Mouse (Mus musculus) heart, adult 9 months (tissue): Measurements from ENCODE around the gene Glrx5.

Experiments used
- DNase-seq, 2 experiments: peaks; one replicate each; pipeline ENCODE4 v3.0.0; 2022; ENCODE audit warnings: low spot score in 2 of 2

Glrx5 gene

GRCm38 (mm10) chr12:105073708-105074107 lies 41.2 kb downstream of the Glrx5 start:
- DNase-seq: peak in 1 of 2 experiments; percentile 2

DNA sequence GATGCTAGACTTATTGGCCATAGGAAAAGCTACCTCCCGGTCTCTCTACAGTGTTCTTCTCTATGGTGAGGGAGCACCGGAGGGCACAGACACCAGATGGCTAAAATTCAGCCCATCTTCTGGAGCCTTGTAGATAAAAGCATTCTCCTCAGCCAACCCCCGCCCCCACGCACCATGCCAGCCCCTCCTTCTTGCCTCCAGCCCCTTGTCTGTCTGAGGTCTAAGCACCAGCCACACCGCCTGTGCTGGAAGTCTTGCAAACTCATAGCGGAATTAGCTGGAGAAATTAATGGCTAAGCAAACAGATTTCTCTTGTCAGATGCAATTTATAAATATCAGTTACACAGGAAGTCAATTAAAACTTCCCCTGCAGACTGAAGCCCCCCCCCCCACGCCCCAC lies 43.0 kb downstream of the Glrx5 start:
- DNase-seq: no peak

DNA sequence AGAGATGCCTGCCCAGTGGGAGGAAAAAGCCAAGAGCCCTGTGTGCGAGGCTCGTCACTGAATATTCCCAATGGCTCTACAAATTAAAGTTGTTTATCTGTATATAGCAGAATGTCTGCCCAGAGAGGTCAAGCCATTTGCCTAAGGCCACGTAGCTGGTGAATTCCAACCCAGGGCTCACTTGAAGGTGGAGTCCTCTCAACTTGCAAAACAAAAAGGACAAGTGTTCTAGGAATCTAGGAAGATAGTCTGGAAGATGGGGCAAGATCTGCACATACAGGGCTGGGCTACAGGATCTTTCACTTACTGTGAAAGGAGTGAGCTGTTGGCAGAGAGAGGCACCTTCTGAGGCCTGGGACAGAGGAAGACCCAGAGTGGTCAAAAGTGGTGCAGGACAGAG lies 44.0 kb downstream of the Glrx5 start:
- DNase-seq: no peak

DNA sequence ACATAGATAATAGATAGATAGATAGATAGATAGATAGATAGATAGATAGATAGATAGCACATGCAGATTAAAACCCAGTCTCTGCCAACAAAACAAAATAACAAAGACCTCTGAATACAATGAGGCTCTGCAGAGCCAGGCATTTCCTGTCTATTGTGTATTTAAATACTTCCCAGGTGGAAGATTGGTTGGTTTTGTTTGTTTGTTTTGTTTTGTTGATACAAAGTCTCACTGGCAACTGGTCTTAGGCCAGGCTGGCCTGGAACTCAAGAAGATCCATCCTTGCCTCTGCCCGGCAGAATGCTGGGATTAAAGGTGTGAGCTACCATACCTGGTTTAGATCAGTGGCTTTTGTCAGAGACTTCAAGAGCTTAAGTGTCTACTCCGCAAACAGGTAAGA lies 44.7 kb downstream of the Glrx5 start:
- no peak for DNase-seq

- no peak for DNase-seq
These were observed 51.7 kb downstream of the Glrx5 start for GRCm38 (mm10) chr12:105084171-105084570.

GRCm38 (mm10) chr12:105084816-105085215 lies 52.3 kb downstream of the Glrx5 start:
- no peak for DNase-seq

- DNase-seq: no peak
These were observed 52.8 kb downstream of the Glrx5 start for GRCm38 (mm10) chr12:105085296-105085695.

- no peak for DNase-seq
These were observed 54.3 kb downstream of the Glrx5 start for GRCm38 (mm10) chr12:105086781-105087180.

- no peak for DNase-seq
These were observed 54.9 kb downstream of the Glrx5 start for GRCm38 (mm10) chr12:105087353-105087752.

DNA sequence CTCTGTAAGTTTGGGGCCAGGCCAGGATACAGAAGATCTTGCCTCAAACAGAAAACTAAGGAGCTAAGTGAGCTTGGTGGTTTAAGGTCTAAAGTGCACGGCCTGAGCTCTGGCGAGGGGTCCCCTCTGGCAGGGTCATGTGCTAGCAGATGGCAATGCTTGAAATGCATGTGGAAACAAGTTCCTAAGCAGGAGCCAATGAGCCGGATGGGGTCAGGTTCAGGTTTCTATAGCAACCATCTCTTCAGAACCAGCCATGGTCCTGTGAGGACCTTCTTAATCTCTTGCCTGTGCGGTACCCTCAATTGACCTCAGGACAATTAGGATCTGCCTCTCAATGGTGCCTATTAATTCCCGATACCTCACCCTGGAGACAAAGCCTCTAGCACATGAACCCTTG lies 56.7 kb downstream of the Glrx5 start:
- no peak for DNase-seq

DNA sequence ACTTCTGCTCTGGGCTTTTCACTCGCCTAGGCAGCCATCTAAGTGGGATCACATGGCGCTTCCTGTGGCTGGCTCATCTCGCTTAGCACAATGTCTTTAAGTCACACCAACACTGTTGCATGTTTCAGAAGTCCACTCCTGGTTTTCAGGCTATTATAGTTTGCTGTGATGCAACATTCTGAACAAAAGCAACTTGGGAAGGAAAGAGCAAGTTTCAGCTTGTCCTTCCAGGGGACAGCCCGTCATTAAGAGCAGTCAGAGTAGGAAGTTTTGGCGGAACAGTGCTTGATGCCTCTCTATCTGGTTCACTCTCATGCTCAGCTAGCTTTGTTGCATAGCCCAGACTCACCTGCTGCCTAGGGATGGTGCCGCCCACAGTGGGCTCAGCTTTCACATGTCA lies 59.1 kb downstream of the Glrx5 start:
- no peak for DNase-seq
